Comparison of ENCODE assay signal across 30 mouse cellular contexts in the genomic region with DNA sequence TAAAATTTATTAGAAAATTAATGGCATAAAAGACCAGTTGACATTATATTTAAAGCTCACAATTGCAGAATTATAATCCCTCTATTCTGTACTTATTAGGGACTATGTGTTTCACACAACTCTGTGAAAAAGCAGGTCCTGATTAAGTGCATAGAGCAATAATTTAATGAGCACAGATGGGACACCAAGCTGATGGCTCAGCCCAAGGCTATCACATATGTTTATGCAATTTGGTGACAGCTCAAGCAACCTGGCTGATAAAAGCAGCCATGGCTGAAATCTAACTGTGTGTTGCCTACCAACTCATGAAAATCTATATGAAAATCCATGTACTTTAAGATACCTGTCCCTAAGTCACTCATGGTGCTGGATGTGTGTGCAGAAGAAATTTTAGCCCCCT. TPM values are rescaled to one million over a fixed set of nuclear protein-coding genes. Genes with fewer than 3 reads are reported as not detected.
DNase-seq lines count a peak whose midpoint lies in the region; ATAC-seq and TF ChIP-seq lines count a peak whose summit lies in the region.
"Had no signal": no experiment of that assay in that cellular context is flagged by ENCODE, and none has a peak within 500 bp of the region (broad histone marks: within the 10 kb centered on the region; RNA-seq: fewer than 3 reads in every experiment).

No protein-coding gene starts in this region.

- no peaks in the 10 kb centered on the region for H3K36me3 ChIP-seq in forebrain, embryonic 13.5 days (ENCODE audit: poor library complexity, severe bottlenecking)
- H3K36me3 ChIP-seq in forebrain, postnatal 0 days (ENCODE audit: insufficient read depth) = no peaks in the 10 kb centered on the region
- H3K36me3 ChIP-seq: embryonic facial prominence, embryonic 13.5 days; limb, embryonic 10.5 days; liver, embryonic 15.5 days; lung, embryonic 15.5 days; neural tube, embryonic 13.5 days; stomach, embryonic 15.5 days had no signal

- no peak overlapping the region for H3K9ac ChIP-seq in forebrain, embryonic 13.5 days
- no peak overlapping the region for H3K9ac ChIP-seq in forebrain, postnatal 0 days
- H3K9ac ChIP-seq: embryonic facial prominence, embryonic 13.5 days; liver, embryonic 15.5 days; lung, embryonic 15.5 days; neural tube, embryonic 13.5 days; stomach, embryonic 15.5 days had no signal

- 0 out of 2 replicates have a peak, but pooled peaks have one; percentile 45 for ATAC-seq in forebrain, embryonic 13.5 days
- ATAC-seq in forebrain, postnatal 0 days = no peak
- ATAC-seq: inflammation-experienced regulatory T-cells, adult 6 months had no signal

- H3K27me3 ChIP-seq in forebrain, embryonic 13.5 days = no peaks in the 10 kb centered on the region
- no peaks in the 10 kb centered on the region for H3K27me3 ChIP-seq in forebrain, postnatal 0 days (ENCODE audit: insufficient read depth, low read length)
- H3K27me3 ChIP-seq: embryonic facial prominence, embryonic 13.5 days; liver, embryonic 15.5 days; lung, embryonic 15.5 days; megakaryocyte, embryonic 14.5 days; neural tube, embryonic 13.5 days; stomach, embryonic 15.5 days had no signal

- no peak for TF ChIP-seq CTCF in forebrain, postnatal 0 days (IDR thresholded peaks at IDR 0.05; ENCODE audit: low read depth)
- TF ChIP-seq CTCF in brain, embryonic 14.5 days (IDR thresholded peaks at IDR 0.05; ENCODE audit: borderline replicate concordance, extremely low read depth, insufficient read depth, insufficient read length) = no peak

- no peaks in the 10 kb centered on the region for H3K4me1 ChIP-seq in forebrain, embryonic 13.5 days
- no peaks in the 10 kb centered on the region for H3K4me1 ChIP-seq in forebrain, postnatal 0 days (ENCODE audit: insufficient read depth)
- H3K4me1 ChIP-seq: embryonic facial prominence, embryonic 13.5 days; limb, embryonic 10.5 days; liver, embryonic 15.5 days; lung, embryonic 15.5 days; megakaryocyte, embryonic 14.5 days; neural tube, embryonic 13.5 days; stomach, embryonic 15.5 days had no signal

- H3K27ac ChIP-seq in forebrain, embryonic 13.5 days = no peak overlapping the region
- H3K27ac ChIP-seq in forebrain, postnatal 0 days (ENCODE audit: low read depth, low read length) = no peak overlapping the region
- H3K27ac ChIP-seq: embryonic facial prominence, embryonic 13.5 days; gastrocnemius, adult 2 months; limb, embryonic 10.5 days; liver, embryonic 15.5 days; lung, embryonic 15.5 days; neural tube, embryonic 13.5 days; stomach, embryonic 15.5 days had no signal

- no peaks in the 10 kb centered on the region for H3K9me3 ChIP-seq in forebrain, embryonic 13.5 days (replicated peaks)
- no peaks in the 10 kb centered on the region for H3K9me3 ChIP-seq in forebrain, postnatal 0 days (ENCODE audit: low read length)
- H3K9me3 ChIP-seq: embryonic facial prominence, embryonic 13.5 days; limb, embryonic 10.5 days; liver, embryonic 15.5 days; lung, embryonic 15.5 days; megakaryocyte, embryonic 14.5 days; neural tube, embryonic 13.5 days; stomach, embryonic 15.5 days had no signal

- TF ChIP-seq POLR2A in brain, embryonic 14.5 days (IDR thresholded peaks at IDR 0.05; ENCODE audit: borderline replicate concordance, extremely low read depth, insufficient read depth, insufficient read length, poor library complexity, severe bottlenecking) = no peak

- H3K4me3 ChIP-seq in forebrain, embryonic 13.5 days = no peak overlapping the region
- no peak overlapping the region for H3K4me3 ChIP-seq in forebrain, postnatal 0 days (ENCODE audit: low read depth, low read length)
- H3K4me3 ChIP-seq: embryonic facial prominence, embryonic 13.5 days; erythroblast, embryonic 14.5 days; gastrocnemius, adult 2 months; limb, embryonic 10.5 days; liver, embryonic 15.5 days; lung, embryonic 15.5 days; megakaryocyte, embryonic 14.5 days; neural tube, embryonic 13.5 days; stomach, embryonic 15.5 days had no signal

- no peak for DNase-seq in forebrain, postnatal 0 days
- peak; percentile 3 to 59 for DNase-seq in layer of hippocampus, postnatal 14 days (ENCODE audit: low spot score in 2 of 2)
- DNase-seq in layer of hippocampus, postnatal 10 days (ENCODE audit: low spot score in 2 of 2) = no peak
- DNase-seq in brain, adult 2 months (ENCODE audit: low read depth, low spot score) = peak; percentile 3
- DNase-seq in brain, embryonic 14.5 days (ENCODE audit: low read depth) = peak; percentile 65
- DNase-seq in urinary bladder, postnatal 4 days (ENCODE audit: low spot score in 2 of 2) = no peak
- DNase-seq: adrenal gland, adult 2 months; embryo, embryonic 11 days; gastrocnemius, adult 2 months; heart, postnatal 36 days; kidney, adult 18-20 months; kidney, postnatal 4 days; liver; lung, postnatal 36 days; right cerebral cortex, adult 18-20 months; thymus, adult 18-20 months; thymus, postnatal 36 days had no signal

- no peak overlapping the region for H3K4me2 ChIP-seq in forebrain, embryonic 13.5 days
- H3K4me2 ChIP-seq in forebrain, postnatal 0 days (ENCODE audit: low read depth) = no peak overlapping the region
- H3K4me2 ChIP-seq: embryonic facial prominence, embryonic 13.5 days; liver, embryonic 15.5 days; lung, embryonic 15.5 days; neural tube, embryonic 13.5 days; stomach, embryonic 15.5 days had no signal

RNA-seq across cellular contexts. Expression of gene Epha6, which starts 46.4 kb away (rescaled TPM):
- 1.9 and 2.1 TPM in 2 replicates for polyA plus RNA-seq in forebrain, embryonic 13.5 days (2015; fragmentation: Nextera tagmentation; extraction: Ambion mirVana)
- 25.2 and 29.3 TPM in 2 replicates for total RNA-seq in forebrain, postnatal 0 days (2014; rRNA removed)
- polyA plus RNA-seq in forebrain, postnatal 0 days (2015; fragmentation: Nextera tagmentation; extraction: Ambion mirVana) = 3.3 and 8.1 TPM in 2 replicates
- 100 to 1,000 TPM; 197 to 205 TPM for total RNA-seq in layer of hippocampus, postnatal 14 days (2021)
- total RNA-seq in layer of hippocampus, postnatal 10 days (2021) = 100 to 1,000 TPM; 178 to 188 TPM
- polyA plus RNA-seq in brain, embryonic 14.5 days (2012; rRNA removed) = 1.5 and 4.4 TPM in 2 replicates
- total RNA-seq: gastrocnemius, adult 2 months; heart, postnatal 36 days; MEL; monocyte, adult 5-6 weeks had no signal
- polyA plus RNA-seq: adrenal gland, adult 2 months; C2C12; erythroblast, embryonic 14.5 days; inflammation-experienced regulatory T-cells, adult 6 months; liver, embryonic 15.5 days; lung, embryonic 15.5 days had no signal

Comparison
In these comparisons a context has a peak if more than half of its experiments do, and no peak if none do; other contexts are left out.
1. DNase-seq: peak in layer of hippocampus, postnatal 14 days (2 of 2), brain, adult 2 months (single experiment) and brain, embryonic 14.5 days (single experiment); none in forebrain, postnatal 0 days (single experiment), layer of hippocampus, postnatal 10 days (0 of 2) and urinary bladder, postnatal 4 days (0 of 2).